Mouse (Mus musculus) large intestine, adult 2 months (tissue): ENCODE measurements at regions not wholly inside any gene's neighbourhood (a gene's known extent, or its start where the extent isn't known, plus 50 kb on each side); places are given as distances from the start of the nearest gene placed in this dataset.

Source experiments
- DNase-seq: peaks from one replicate; pipeline ENCODE4 v3.0.0-alpha.2; 2012; ENCODE audit warnings: low read depth, low spot score
- whole genome bisulfite sequencing: fragments of 180-500 bp; shearing (Covaris S2); methylation state at CpG from one replicate; pipeline ENCODE4 v1.1.7; 2018; 5-methylcytosine and 5-hydroxymethylcytosine counted together

GRCm38 (mm10) chr1:185682458-185682750, 227.8 kb downstream of the Slc30a10 start:
- 78% methylated on average over 3 of the region's 3 CpGs for WGBS
- DNase-seq, result no peak

DNA sequence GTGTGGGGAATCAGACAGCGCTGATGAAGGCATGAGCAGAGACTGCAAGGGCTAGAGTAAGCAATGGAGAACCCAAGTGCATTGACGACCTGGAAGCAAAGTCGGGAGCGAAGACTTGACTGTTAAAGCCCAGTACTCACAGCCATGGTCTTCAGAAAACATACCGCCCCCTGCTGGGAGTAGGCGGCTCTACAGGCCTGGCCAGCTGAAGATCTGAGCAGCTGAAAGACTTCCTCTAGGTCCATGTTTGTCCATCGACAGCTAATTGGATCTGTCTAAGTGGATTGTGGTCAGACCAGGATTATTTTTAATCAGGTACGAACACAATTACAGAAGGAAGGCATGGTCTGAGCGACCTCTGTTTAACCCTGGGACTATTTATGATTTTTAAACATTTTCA, 230.0 kb downstream of the Slc30a10 start:
- no peak for DNase-seq
- 72% methylated on average over 9 of the region's 9 CpGs for WGBS

GRCm38 (mm10) chr1:185688506-185688905, 233.9 kb downstream of the Slc30a10 start:
- no peak for DNase-seq
- WGBS, result 89% methylated on average over 10 of the region's 10 CpGs

- DNase-seq, result no peak
- WGBS, result 85% methylated on average over 2 of the region's 2 CpGs
Measured at GRCm38 (mm10) chr1:185695394-185695793, 240.7 kb downstream of the Slc30a10 start.

DNA sequence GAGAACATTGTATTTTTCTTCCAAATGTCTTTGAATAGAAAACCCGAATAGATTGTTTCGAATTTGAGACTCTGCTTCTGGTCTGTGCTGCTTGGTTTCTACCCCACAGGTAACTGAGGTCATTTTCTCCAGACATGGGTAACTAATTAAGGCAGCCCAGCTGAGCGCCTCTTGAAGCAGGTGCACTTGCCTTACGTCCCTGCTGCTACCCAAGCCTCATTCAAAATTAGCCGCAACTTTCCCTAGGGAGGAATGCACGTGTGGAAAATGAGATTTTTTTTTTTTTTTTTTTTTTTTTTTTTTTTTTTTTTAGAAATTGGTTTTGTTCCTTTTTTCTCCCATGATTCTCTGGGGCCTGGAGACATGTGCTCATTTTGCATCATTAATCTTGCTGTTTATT, 245.1 kb downstream of the Slc30a10 start:
- DNase-seq, result no peak
- 83% methylated on average over 6 of the region's 6 CpGs for WGBS

DNA sequence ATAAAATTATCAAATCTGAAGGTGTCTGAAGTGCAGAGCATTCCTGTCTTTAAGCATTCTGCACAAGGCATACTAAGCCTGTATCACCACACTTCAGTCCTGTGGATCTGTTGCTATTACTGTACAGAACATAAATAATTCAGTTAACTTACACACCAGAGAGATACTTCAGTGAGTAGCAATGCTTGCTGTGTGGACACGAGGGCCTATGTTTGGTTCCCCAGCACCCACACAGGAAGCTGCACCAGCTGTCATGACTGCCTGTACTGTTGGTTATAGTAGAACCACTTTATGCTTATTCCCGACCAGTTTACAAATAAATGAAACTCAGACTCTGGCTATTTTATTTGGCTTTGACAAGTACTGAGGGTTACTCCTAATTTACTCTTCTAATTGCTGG, 271.7 kb downstream of the Slc30a10 start:
- no peak for DNase-seq
- WGBS, result 43% methylated on average over 2 of the region's 2 CpGs

GRCm38 (mm10) chr1:185726811-185727210, 272.2 kb downstream of the Slc30a10 start:
- DNase-seq, result no peak

- 66% methylated on average over 4 of the region's 4 CpGs for WGBS
- DNase-seq, result no peak
Measured at GRCm38 (mm10) chr1:185727749-185728148, 273.1 kb downstream of the Slc30a10 start.

- DNase-seq, result no peak
Measured at GRCm38 (mm10) chr1:185728406-185728805, 273.8 kb downstream of the Slc30a10 start.

GRCm38 (mm10) chr1:185731062-185731461, 276.4 kb downstream of the Slc30a10 start:
- 77% methylated on average over 9 of the region's 9 CpGs for WGBS
- no peak for DNase-seq

More at GRCm38 (mm10) chr1:185728406-185728805, 273.8 kb downstream of the Slc30a10 start:
- WGBS, result 71% methylated on average over 3 of the region's 3 CpGs

- DNase-seq, result no peak
- 52% methylated on average over 2 of the region's 2 CpGs for WGBS
Measured at GRCm38 (mm10) chr1:185736773-185737172, 282.1 kb downstream of the Slc30a10 start.

GRCm38 (mm10) chr1:185741034-185741890, 286.6 kb downstream of the Slc30a10 start:
- WGBS, result 49% methylated on average over 11 of the region's 11 CpGs
- no peak for DNase-seq

DNA sequence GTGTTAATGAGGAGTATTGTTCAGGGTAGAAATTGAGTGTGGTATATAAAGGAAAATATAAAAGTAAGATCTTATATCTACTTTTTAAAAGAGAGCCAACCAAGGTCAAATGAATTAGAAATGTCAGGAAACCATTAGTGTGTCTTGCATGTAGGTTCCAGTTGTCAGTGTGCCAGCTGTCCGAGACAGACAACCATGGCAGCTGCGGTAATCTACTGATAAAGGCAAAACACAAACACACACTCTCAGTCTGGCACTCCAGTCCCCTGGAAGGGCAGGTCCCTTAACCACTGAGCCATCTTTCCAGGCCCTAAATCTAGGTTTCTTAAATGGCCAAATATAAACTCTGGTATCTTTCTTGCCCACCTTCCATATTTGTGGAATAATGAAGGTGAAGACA, 294.6 kb downstream of the Slc30a10 start:
- DNase-seq, result no peak
- 45% methylated on average over 2 of the region's 2 CpGs for WGBS

DNA sequence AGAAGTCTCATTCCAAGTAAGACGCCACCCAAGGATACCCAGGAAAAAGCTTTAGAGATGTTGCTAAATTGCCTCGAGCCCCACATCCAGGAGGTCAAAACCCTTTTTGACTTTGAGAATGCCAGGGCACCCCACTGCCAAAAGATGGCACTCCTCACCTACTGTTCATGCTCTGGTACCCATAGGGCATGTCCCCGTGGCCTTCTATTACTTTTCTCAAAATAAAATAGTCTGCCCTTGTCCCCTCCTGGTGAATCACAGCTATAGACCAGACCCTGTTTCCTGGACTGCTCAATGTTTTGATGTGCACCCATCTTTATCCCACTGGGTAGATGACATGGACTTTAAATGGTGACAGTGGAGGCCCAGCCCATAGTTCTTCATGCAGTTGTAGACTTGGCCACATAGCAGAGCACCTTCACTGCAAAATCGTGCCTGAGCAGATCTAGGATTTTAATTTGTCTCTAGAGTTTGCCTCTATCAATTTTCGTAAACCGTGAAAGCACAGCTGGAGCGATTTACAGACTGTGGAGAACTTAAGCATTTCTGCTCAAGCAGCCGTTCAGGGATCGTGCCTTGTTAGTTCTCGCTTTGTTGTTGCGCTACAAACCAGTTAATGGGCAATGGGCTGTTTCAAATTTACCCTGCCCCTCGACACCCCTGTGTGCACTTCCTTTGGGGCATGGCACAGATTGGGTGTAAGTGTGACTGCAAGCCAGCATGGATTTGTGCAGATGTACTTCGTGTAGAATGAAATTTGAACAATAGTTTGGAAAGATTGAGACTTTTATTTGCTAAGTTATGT, 300.0 kb downstream of the Slc30a10 start:
- WGBS, result 68% methylated on average over 13 of the region's 13 CpGs
- DNase-seq, result no peak

DNA sequence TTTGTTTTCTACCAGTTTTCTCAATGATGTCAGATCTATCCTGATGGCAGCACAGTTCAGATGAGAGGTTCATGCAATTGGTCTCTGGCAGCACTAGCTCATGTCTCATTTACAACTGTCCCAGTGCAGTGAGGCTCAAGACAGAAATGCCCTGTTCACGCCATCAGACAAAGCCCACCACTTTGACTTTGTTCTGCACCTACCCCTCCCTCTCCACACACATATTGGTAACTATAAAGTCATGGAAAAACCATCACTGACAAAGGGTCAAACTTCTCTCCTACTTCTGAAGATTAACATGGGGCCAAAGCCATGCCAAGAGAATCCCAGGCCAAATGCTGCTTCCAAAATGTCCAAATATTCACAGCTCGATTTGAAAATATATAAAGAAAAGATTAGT, 302.7 kb downstream of the Slc30a10 start:
- no peak for DNase-seq
- WGBS, result 44% methylated on average over 2 of the region's 2 CpGs

GRCm38 (mm10) chr1:185774202-185774601, 319.6 kb downstream of the Slc30a10 start:
- no peak for DNase-seq
- 31% methylated on average over 3 of the region's 3 CpGs for WGBS

DNA sequence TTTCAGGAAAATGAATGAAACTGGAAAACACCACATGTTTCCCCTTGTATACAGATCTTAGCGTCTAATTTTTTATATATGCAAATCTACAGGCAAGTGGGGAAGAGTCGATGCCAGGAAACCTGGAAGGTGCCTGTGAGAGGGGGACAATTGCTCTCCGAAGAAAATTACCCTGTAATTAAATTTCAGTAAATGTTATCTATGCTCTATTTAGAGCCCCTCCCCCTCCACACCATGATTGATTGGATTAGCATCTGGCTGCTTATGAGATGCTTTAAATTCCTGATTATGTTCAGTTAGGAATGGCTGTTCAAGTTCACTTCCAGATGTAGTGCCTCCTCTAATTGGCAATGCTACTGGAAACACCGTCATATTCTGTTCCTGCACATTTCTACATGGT, 325.0 kb downstream of the Slc30a10 start:
- no peak for DNase-seq
- WGBS, result 74% methylated on average over 4 of the region's 4 CpGs

- WGBS, result 83% methylated on average over 3 of the region's 3 CpGs
- no peak for DNase-seq
Measured at GRCm38 (mm10) chr1:185802156-185802555, 315.0 kb downstream of the Lyplal1 start.

DNA sequence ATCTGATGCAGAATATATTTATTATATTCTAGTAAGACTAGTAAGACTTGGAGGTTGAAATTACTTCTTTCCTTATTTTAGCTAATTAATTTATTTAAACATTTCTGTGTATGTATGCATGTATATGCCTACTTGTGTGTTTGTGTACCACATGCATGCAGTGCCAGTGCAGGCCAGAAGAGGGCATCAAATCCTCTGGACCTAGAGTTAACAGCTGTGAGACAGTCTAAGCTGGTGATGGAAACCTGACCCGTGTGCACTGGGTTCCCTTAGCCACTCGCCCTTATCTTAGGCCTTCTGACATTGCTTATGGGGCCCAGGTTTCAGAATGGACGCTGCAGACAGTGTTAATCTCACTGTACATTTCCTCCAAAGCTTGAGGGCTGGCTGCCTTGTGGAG, 302.2 kb downstream of the Lyplal1 start:
- DNase-seq, result no peak
- 90% methylated on average over 3 of the region's 3 CpGs for whole genome bisulfite sequencing

DNA sequence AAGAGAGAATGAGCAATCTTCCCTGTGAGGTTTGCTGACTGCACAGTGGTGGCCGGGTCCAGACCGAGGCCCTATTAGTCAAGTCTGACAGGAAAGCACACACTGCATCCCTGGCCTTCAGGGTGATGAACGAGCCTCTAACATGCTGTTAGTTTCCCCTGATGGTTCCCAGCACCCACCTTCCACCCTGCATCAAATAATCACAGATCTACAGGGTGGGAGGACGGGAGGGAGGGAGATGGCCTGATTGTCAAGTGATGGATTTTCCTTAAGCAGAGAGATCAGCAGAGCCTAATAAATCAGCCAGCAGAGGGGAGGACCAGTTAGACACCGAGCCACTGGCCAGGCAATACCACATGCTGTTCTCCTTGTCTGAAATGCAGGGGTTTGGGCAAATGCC, 298.1 kb downstream of the Lyplal1 start:
- WGBS, result 45% methylated on average over 5 of the region's 5 CpGs
- no peak for DNase-seq

DNA sequence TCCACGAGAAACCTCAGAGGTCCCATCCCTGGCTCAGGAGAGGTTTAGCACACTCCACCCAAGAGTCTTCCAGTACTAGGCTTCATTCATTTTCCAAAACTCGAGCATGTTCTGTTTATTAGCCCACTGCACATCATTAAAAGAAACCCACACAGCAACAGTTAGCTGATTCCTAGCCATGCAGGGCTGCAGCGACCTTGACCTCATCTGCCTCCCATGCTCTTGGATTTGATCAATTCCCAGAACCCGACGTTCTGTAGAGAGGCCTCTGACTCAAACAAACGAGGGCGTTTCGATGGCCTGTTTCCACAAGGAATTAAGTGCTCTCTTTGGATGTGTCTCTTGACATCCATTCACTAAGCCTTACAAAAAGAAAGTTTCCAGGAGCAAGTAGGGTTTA, 294.9 kb downstream of the Lyplal1 start:
- no peak for DNase-seq
- 55% methylated on average over 8 of the region's 8 CpGs for WGBS
